Mouse (Mus musculus) limb, embryonic 12.5 days (tissue): ENCODE data around the gene Ccna1. TPM values are rescaled to one million over a fixed set of nuclear protein-coding genes. Genes with fewer than 3 reads are reported as not detected.

Source experiments
- ATAC-seq: fragments of 200-750 bp; cut with Nextera tagmentation; 2 replicates; pipeline ENCODE4 v1.8.0; 2017; ENCODE audit warnings: low read depth, moderate TSS enrichment; ENCODE audit not compliant: insufficient number of reproducible peaks, insufficient read depth, low FRiP score, low TSS enrichment
- H3K27ac ChIP-seq: fragments of 300-500 bp; sonication (generic); 2 replicates; pipeline ENCODE4 v1.5.1; 2016; ENCODE audit warnings: mild to moderate bottlenecking, moderate library complexity
- H3K27me3 ChIP-seq: fragments of 300-500 bp; sonication (generic); 2 replicates; pipeline ENCODE4 v1.6.1; 2016; ENCODE audit warnings: mild to moderate bottlenecking, moderate library complexity
- H3K36me3 ChIP-seq: fragments of 300-500 bp; sonication (generic); 2 replicates; pipeline ENCODE4 v1.6.1; 2016; ENCODE audit warnings: mild to moderate bottlenecking, moderate library complexity
- H3K4me1 ChIP-seq: fragments of 300-500 bp; sonication (generic); replicated peaks from 2 replicates; pipeline ENCODE4 v1.6.1; 2016
- H3K4me2 ChIP-seq: fragments of 300-500 bp; sonication (generic); 2 replicates; pipeline ENCODE4 v1.6.1; 2016; ENCODE audit warnings: mild to moderate bottlenecking, moderate library complexity
- H3K4me3 ChIP-seq: fragments of 300-500 bp; sonication (generic); replicated peaks from 2 replicates; pipeline ENCODE4 v1.5.1; 2016; ENCODE audit warnings: mild to moderate bottlenecking
- H3K9ac ChIP-seq: fragments of 300-500 bp; sonication (generic); replicated peaks from 2 replicates; pipeline ENCODE4 v1.6.1; 2016; ENCODE audit warnings: mild to moderate bottlenecking, moderate library complexity
- H3K9me3 ChIP-seq: fragments of 300-500 bp; sonication (generic); 2 replicates; pipeline ENCODE4 v1.6.1; 2016; ENCODE audit warnings: mild to moderate bottlenecking, moderate library complexity
- WGBS: fragments of 180-500 bp; shearing (Covaris S2); methylation state at CpG from one replicate; pipeline ENCODE4 v1.1.7; 2016; 5-methylcytosine and 5-hydroxymethylcytosine counted together
- polyA plus RNA-seq: library from polyadenylated mRNA; unstranded; fragments of >200 nt; fragmentation: Nextera tagmentation; extraction: Ambion mirVana; gene quantifications from 2 replicates; pipeline ENCODE4 v1.2.1, GENCODE M21; 2016

Gene Ccna1
- polyA plus RNA-seq, 1 experiment from 2014 or later = 1.1 TPM

GRCm38 (mm10) chr3:55065738-55066665, 10.7 kb upstream of the Ccna1 start:
- Histone ChIP-seq H3K36me3 (no peaks in the 10 kb centered on the region), H3K27me3 (peaks cover 24% of the 10 kb centered on the region; the same call in 1 of the 2 replicates), H3K4me2 (no peak overlapping the region), H3K9me3 (no peaks in the 10 kb centered on the region), H3K4me1 (0 out of 2 replicates have a peak, but pooled peaks cover 11% of the 10 kb centered on the region), H3K9ac (no peak overlapping the region), H3K4me3 (no peak overlapping the region), H3K27ac (no peak overlapping the region)
- ATAC-seq = no peak
- WGBS = 64% methylated on average over 14 of the region's 14 CpGs

GRCm38 (mm10) chr3:55064396-55064795, 9.1 kb upstream of the Ccna1 start:
- no peak overlapping the region for H3K4me3 ChIP-seq
- H3K36me3 ChIP-seq = no peaks in the 10 kb centered on the region
- H3K27ac ChIP-seq = no peak overlapping the region
- 0 out of 2 replicates have a peak, but pooled peaks cover 11% of the 10 kb centered on the region for H3K4me1 ChIP-seq
- 5% methylated on average over 2 of the region's 2 CpGs for WGBS
- peaks cover 26% of the 10 kb centered on the region; the same call in 1 of the 2 replicates for H3K27me3 ChIP-seq
- no peak overlapping the region for H3K9ac ChIP-seq
- H3K4me2 ChIP-seq = no peak overlapping the region
- no peaks in the 10 kb centered on the region for H3K9me3 ChIP-seq
- peak; percentile 56; the same call in 1 of the 2 replicates for ATAC-seq

DNA sequence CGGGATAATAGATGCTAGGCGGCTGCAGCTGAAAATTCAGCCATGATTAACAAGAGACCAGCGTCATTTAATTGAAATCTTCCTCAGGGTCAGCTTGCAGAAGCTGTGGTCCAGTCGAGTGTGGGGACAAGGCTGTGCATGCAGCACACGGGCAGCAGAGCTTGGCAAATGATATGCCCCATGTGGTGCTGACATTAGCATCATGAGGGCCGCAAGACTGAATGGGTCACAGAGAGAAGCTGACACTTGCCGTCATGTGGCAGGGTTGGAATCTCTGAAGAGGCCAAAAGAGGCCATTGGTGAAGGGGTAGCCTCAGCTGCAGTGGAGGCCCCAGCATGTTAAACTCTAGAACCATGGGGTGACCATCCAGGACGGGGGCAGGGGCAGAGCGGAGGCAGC, 7.4 kb upstream of the Ccna1 start:
- WGBS = 72% methylated on average over 9 of the region's 9 CpGs
- H3K4me1 ChIP-seq = 0 out of 2 replicates have a peak, but pooled peaks cover 11% of the 10 kb centered on the region
- no peak overlapping the region for H3K9ac ChIP-seq
- no peak overlapping the region for H3K4me2 ChIP-seq
- H3K4me3 ChIP-seq = no peak overlapping the region
- no peak for ATAC-seq
- peaks cover 31% of the 10 kb centered on the region; the same call in 1 of the 2 replicates for H3K27me3 ChIP-seq
- no peaks in the 10 kb centered on the region for H3K9me3 ChIP-seq
- H3K36me3 ChIP-seq = no peaks in the 10 kb centered on the region
- no peak overlapping the region for H3K27ac ChIP-seq

DNA sequence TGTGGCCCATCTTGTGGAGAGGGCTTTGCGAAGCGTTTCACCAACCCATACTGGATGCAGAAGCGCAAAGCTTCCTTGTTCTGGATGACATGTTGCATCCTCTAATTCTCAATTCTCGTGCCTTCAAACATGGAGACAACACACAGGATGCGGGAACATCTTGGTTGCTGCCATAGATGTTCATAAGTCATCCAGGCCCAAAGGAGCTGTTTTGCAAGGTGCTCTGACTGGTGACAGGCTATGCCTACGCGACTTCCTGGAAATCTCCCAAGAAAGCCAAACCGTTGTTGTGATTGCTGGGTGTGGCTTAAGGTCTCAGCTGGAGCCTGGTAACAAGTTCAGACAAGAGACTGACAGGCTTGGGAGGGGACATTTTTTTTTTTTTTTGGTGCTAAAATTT, 1.1 kb upstream of the Ccna1 start:
- H3K36me3 ChIP-seq = no peaks in the 10 kb centered on the region
- no peak overlapping the region for H3K4me2 ChIP-seq
- H3K27ac ChIP-seq = no peak overlapping the region
- no peak overlapping the region for H3K9ac ChIP-seq
- no peak for ATAC-seq
- WGBS = 65% methylated on average over 8 of the region's 8 CpGs
- H3K27me3 ChIP-seq = peaks cover 48% of the 10 kb centered on the region
- H3K9me3 ChIP-seq = no peaks in the 10 kb centered on the region
- no peak overlapping the region for H3K4me3 ChIP-seq
- peaks cover 11% of the 10 kb centered on the region for H3K4me1 ChIP-seq

GRCm38 (mm10) chr3:55055747-55056120, 433 bp upstream of the Ccna1 start:
- no peak overlapping the region for H3K27ac ChIP-seq
- ATAC-seq = no peak

DNA sequence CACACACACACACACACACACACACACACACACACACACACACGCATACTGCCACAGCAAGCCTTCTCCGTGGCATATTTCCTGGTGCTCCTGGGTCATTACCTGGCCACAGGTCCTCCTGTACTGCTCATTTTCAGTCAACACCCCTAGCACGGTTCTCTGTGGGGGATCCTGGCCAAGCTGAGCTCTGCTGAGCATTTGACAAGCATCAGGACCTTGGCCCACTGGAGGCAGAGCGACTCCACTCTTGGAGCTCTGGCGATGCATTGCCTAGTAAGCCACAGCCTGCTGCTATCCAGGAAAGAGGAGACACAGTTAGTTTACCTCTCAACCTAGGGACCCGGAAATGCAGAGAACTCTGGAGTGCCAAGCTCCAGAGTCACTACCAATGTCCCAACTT, 1.1 kb downstream of the Ccna1 start:
- 50% methylated on average over 6 of the region's 6 CpGs for WGBS
- peak overlapping the region; percentile 64 for H3K4me3 ChIP-seq
- H3K27me3 ChIP-seq = peaks cover 44% of the 10 kb centered on the region
- no peak overlapping the region for H3K27ac ChIP-seq
- peaks cover 11% of the 10 kb centered on the region for H3K4me1 ChIP-seq
- peak overlapping the region; percentile 99 for H3K4me2 ChIP-seq
- H3K9ac ChIP-seq = no peak overlapping the region
- no peaks in the 10 kb centered on the region for H3K9me3 ChIP-seq
- ATAC-seq = no peak
- H3K36me3 ChIP-seq = no peaks in the 10 kb centered on the region

More at GRCm38 (mm10) chr3:55055747-55056120, 433 bp upstream of the Ccna1 start:
- 9% methylated on average over 11 of the region's 11 CpGs for WGBS
- Histone ChIP-seq H3K36me3 (no peaks in the 10 kb centered on the region), H3K9ac (peak overlapping the region; percentile 66), H3K9me3 (no peaks in the 10 kb centered on the region), H3K27me3 (peaks cover 48% of the 10 kb centered on the region), H3K4me3 (peak overlapping the region; percentile 64), H3K4me1 (peaks cover 11% of the 10 kb centered on the region), H3K4me2 (peak overlapping the region; percentile 99)

GRCm38 (mm10) chr3:55044601-55045370, 10.5 kb downstream of the Ccna1 start:
- WGBS = 82% methylated on average over 8 of the region's 8 CpGs
- no peaks in the 10 kb centered on the region for H3K27me3 ChIP-seq
- no peak overlapping the region for H3K9ac ChIP-seq
- H3K4me1 ChIP-seq = 0 out of 2 replicates have a peak, but pooled peaks cover 3% of the 10 kb centered on the region
- no peak for ATAC-seq
- no peak overlapping the region for H3K27ac ChIP-seq
- no peaks in the 10 kb centered on the region for H3K36me3 ChIP-seq
- H3K4me3 ChIP-seq = no peak overlapping the region
- H3K9me3 ChIP-seq = no peaks in the 10 kb centered on the region
- no peak overlapping the region for H3K4me2 ChIP-seq

DNA sequence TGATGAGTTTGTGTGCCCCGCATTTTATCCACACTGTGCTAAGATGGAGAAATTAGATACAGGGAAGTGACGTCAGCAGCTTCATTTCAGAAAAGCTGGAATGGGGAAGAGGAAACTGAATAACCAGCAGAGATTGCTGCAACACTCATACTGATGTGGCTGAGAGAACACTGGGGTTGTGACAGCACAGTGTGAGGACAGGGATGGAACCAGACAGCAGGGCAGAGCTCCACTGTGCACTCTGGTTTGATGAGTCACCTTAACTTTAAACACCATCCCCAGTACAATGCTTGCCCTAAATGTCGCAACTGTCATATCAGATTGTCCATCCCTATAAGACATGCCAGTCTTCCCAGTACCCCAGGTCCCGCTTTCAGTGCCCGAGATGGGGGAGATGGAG, 17.7 kb downstream of the Ccna1 start:
- no peak overlapping the region for H3K27ac ChIP-seq
- 89% methylated on average over 5 of the region's 5 CpGs for WGBS
- H3K9me3 ChIP-seq = no peaks in the 10 kb centered on the region
- ATAC-seq = no peak
- no peak overlapping the region for H3K4me2 ChIP-seq
- H3K4me3 ChIP-seq = no peak overlapping the region
- H3K27me3 ChIP-seq = no peaks in the 10 kb centered on the region
- H3K36me3 ChIP-seq = no peaks in the 10 kb centered on the region
- H3K9ac ChIP-seq = no peak overlapping the region
- no peaks in the 10 kb centered on the region for H3K4me1 ChIP-seq

DNA sequence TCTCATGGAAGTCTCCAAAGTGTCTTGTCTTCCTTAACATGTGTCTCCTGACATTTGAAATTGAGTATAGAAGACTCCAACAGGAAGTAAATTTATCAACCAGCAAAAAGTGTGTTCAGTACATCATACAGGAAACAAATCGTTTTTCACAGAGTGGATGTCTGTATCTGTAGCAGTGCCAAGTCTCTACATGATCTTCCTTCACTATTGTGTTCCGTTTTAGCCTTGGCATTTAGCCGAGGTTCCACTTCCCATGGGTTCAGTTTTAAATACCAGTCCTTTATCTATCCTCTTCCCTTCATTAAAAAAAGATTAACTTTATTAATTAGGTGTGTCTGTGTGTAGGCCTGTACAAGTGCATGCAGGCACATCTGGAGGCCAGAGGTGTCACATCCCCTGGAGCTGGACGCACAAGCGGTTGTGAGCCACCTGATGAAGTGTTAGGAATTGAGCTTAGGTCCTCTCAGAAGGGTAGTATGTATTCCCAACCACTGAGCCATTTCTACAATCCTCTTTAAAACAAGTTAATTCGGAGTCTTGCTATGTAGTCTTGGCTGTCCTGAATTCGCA, 27.9 kb downstream of the Ccna1 start:
- Histone ChIP-seq H3K27ac (no peak overlapping the region), H3K27me3 (no peaks in the 10 kb centered on the region), H3K9ac (no peak overlapping the region), H3K4me3 (no peak overlapping the region), H3K4me2 (no peak overlapping the region), H3K9me3 (peaks cover 3% of the 10 kb centered on the region; the same call in 1 of the 2 replicates), H3K36me3 (no peaks in the 10 kb centered on the region), H3K4me1 (no peaks in the 10 kb centered on the region)
- WGBS = 68% methylated on average over 7 of the region's 7 CpGs
- no peak for ATAC-seq

DNA sequence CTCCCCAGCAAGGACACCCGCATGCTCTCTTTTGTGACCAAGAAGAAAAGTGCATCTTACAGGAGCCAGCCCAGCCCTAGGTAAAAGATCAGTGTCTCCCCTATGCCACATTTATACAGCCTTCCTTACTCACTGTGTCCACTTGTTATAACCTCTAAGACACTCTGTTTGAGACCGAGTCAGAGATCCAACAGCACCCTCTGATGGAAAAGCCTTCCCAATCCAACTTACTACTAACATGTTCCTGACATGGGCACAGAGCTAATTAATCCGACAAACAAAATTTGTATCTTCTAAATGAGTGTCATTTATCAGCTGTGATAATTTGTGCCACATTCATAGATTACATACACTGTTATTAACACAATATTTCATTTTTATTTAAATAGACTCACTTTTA, 29.8 kb downstream of the Ccna1 start:
- Histone ChIP-seq H3K4me1 (no peaks in the 10 kb centered on the region), H3K36me3 (no peaks in the 10 kb centered on the region), H3K9me3 (peaks cover 7% of the 10 kb centered on the region; the same call in 1 of the 2 replicates), H3K9ac (no peak overlapping the region), H3K27me3 (no peaks in the 10 kb centered on the region), H3K4me2 (no peak overlapping the region), H3K27ac (no peak overlapping the region), H3K4me3 (no peak overlapping the region)
- WGBS = 84% methylated on average over 3 of the region's 3 CpGs
- no peak for ATAC-seq

DNA sequence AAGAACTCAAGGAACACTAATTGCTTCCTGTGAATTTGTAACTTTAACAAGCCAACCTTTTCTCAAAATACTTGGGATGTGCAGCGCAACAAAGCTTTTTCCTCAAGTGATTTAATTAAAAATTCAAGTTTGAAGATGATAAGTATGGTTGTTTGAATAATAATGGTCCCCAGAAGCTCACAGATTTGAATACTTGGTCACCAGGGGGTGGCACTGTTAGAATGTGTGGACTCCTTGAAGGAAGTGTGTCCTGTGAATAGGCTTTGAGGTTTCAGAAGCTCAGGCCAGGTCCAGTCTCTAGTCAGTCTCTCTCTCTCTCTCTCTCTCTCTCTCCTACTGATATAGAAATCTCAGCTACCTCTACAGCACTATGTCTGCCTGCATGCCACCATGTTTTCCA, 32.0 kb downstream of the Ccna1 start:
- ATAC-seq = no peak
- no peaks in the 10 kb centered on the region for H3K27me3 ChIP-seq
- H3K27ac ChIP-seq = no peak overlapping the region
- WGBS = 97% methylated on average over 1 of the region's 1 CpGs
- no peak overlapping the region for H3K9ac ChIP-seq
- H3K4me1 ChIP-seq = no peaks in the 10 kb centered on the region
- peaks cover 7% of the 10 kb centered on the region; the same call in 1 of the 2 replicates for H3K9me3 ChIP-seq
- H3K4me3 ChIP-seq = no peak overlapping the region
- no peaks in the 10 kb centered on the region for H3K36me3 ChIP-seq
- no peak overlapping the region for H3K4me2 ChIP-seq
